In genomic region chr6:113639201-113639600, GRCm38 (mm10) we compare ENCODE assay signal across 12 mouse cellular contexts. TPM values are rescaled to one million over a fixed set of nuclear protein-coding genes. Genes with fewer than 3 reads are reported as not detected.
A peak's percentile ranks its signal among the peaks of the same experiment; 100 is the strongest.
DNase-seq lines count a peak whose midpoint lies in the region; ATAC-seq and TF ChIP-seq lines count a peak whose summit lies in the region.
"Had no signal": no experiment of that assay in that cellular context is flagged by ENCODE, and none has a peak within 500 bp of the region (broad histone marks: within the 10 kb centered on the region; RNA-seq: fewer than 3 reads in every experiment).

No protein-coding gene starts in this region.

- no peak for TF ChIP-seq POLR2A in MEL (IDR thresholded peaks at IDR 0.05; ENCODE audit: control insufficient read depth in 1 of 2, insufficient read depth in 1 of 2, low read depth in 1 of 2, low read length in 2 of 2, poor library complexity in 1 of 2)

- no peak overlapping the region for H3K4me3 ChIP-seq in heart, embryonic 16.5 days (ENCODE audit: low read length)
- no peak overlapping the region for H3K4me3 ChIP-seq in heart, embryonic 10.5 days
- H3K4me3 ChIP-seq in MEL (ENCODE audit: control insufficient read depth in 1 of 2, insufficient read depth in 1 of 2, low read depth in 2 of 2, low read length in 2 of 2) = no peak overlapping the region
- H3K4me3 ChIP-seq in intestine, embryonic 16.5 days (ENCODE audit: low read length) = peak overlapping the region; percentile 63
- peak overlapping the region; percentile 26 to 62; a peak in 3 of 4 replicates for H3K4me3 ChIP-seq in liver, embryonic 14.5 days (ENCODE audit: insufficient read depth in 1 of 2, low read depth in 2 of 2, low read length in 2 of 2)

- no peaks in the 10 kb centered on the region for H3K36me3 ChIP-seq in heart, embryonic 16.5 days (ENCODE audit: control insufficient read depth, insufficient read depth)
- no peaks in the 10 kb centered on the region for H3K36me3 ChIP-seq in heart, embryonic 10.5 days
- H3K36me3 ChIP-seq in MEL (ENCODE audit: control insufficient read depth in 1 of 2, insufficient read depth in 2 of 2, low read length in 2 of 2) = no peaks in the 10 kb centered on the region; a peak in 1 of 4 replicates
- H3K36me3 ChIP-seq in intestine, embryonic 16.5 days (ENCODE audit: control insufficient read depth, insufficient read depth, low read length) = no peaks in the 10 kb centered on the region
- H3K36me3 ChIP-seq in liver, embryonic 14.5 days (replicated peaks; ENCODE audit: control insufficient read depth, insufficient read depth, low read depth) = no peaks in the 10 kb centered on the region

- H3K27ac ChIP-seq in heart, embryonic 16.5 days (ENCODE audit: low read length) = no peak overlapping the region
- no peak overlapping the region for H3K27ac ChIP-seq in heart, embryonic 10.5 days
- no peak overlapping the region for H3K27ac ChIP-seq in MEL (ENCODE audit: control insufficient read depth, low read depth, low read length)
- H3K27ac ChIP-seq in intestine, embryonic 16.5 days (ENCODE audit: low read length) = no peak overlapping the region; the same call in 1 of the 2 replicates
- H3K27ac ChIP-seq in liver, embryonic 14.5 days = peak overlapping the region; percentile 9

- H3K9ac ChIP-seq in heart, embryonic 16.5 days (ENCODE audit: low read length) = no peak overlapping the region
- H3K9ac ChIP-seq in MEL (ENCODE audit: control insufficient read depth, low read depth, low read length, poor library complexity, severe bottlenecking) = no peak overlapping the region
- H3K9ac ChIP-seq in intestine, embryonic 16.5 days (ENCODE audit: low read depth, low read length) = 0 out of 2 replicates have a peak overlapping the region, but pooled peaks have one; percentile 76
- peak overlapping the region; percentile 19; the same call in 1 of the 2 replicates for H3K9ac ChIP-seq in liver, embryonic 14.5 days (replicated peaks)

- TF ChIP-seq EP300 in MEL (IDR thresholded peaks at IDR 0.05; ENCODE audit: low read depth in 1 of 2, low read length in 2 of 2) = no peak
- no peak for TF ChIP-seq EP300 in liver, embryonic 14.5 days (IDR thresholded peaks at IDR 0.05; ENCODE audit: low read depth)

- H3K9me3 ChIP-seq in heart, embryonic 16.5 days (replicated peaks; ENCODE audit: control insufficient read depth, low read length) = no peaks in the 10 kb centered on the region
- no peaks in the 10 kb centered on the region for H3K9me3 ChIP-seq in heart, embryonic 10.5 days
- no peaks in the 10 kb centered on the region for H3K9me3 ChIP-seq in MEL (replicated peaks; ENCODE audit: insufficient read depth, low read length)
- no peaks in the 10 kb centered on the region for H3K9me3 ChIP-seq in intestine, embryonic 16.5 days (ENCODE audit: control insufficient read depth, low read length)
- no peaks in the 10 kb centered on the region for H3K9me3 ChIP-seq in liver, embryonic 14.5 days (ENCODE audit: control insufficient read depth, low read length)
- H3K9me3 ChIP-seq: hindbrain, embryonic 10.5 days had no signal

- no peaks in the 10 kb centered on the region for H3K27me3 ChIP-seq in heart, embryonic 16.5 days (ENCODE audit: control insufficient read depth, insufficient read depth, low read length)
- no peaks in the 10 kb centered on the region for H3K27me3 ChIP-seq in heart, embryonic 10.5 days (ENCODE audit: insufficient read depth, poor library complexity, severe bottlenecking)
- no peaks in the 10 kb centered on the region for H3K27me3 ChIP-seq in MEL (ENCODE audit: control insufficient read depth in 1 of 2, insufficient read depth in 2 of 2, low read length in 2 of 2)
- H3K27me3 ChIP-seq in intestine, embryonic 16.5 days (replicated peaks; ENCODE audit: control insufficient read depth, insufficient read depth, low read length) = no peaks in the 10 kb centered on the region
- no peaks in the 10 kb centered on the region for H3K27me3 ChIP-seq in liver, embryonic 14.5 days (ENCODE audit: control insufficient read depth, insufficient read depth, low read length)

- TF ChIP-seq RAD21 in MEL (IDR thresholded peaks at IDR 0.05; ENCODE audit: low read depth, low read length) = no peak

- no peak for TF ChIP-seq CTCF in MEL (IDR thresholded peaks at IDR 0.05 in 2 of 3, conservative IDR thresholded peaks at IDR 0.05 in 1 of 3; ENCODE audit: control insufficient read depth in 1 of 3, insufficient read depth in 1 of 3, low read depth in 2 of 3, low read length in 3 of 3, poor library complexity in 1 of 3, severe bottlenecking in 1 of 3)
- no peak for TF ChIP-seq CTCF in liver, embryonic 14.5 days (IDR thresholded peaks at IDR 0.05; ENCODE audit: low read depth)

- ATAC-seq in heart, embryonic 16.5 days (replicated peaks; ENCODE audit: extremely low read depth, insufficient read depth, low FRiP score) = no peak
- ATAC-seq in intestine, embryonic 16.5 days = peak; percentile 41; the same call in 1 of the 2 replicates
- ATAC-seq in liver, embryonic 14.5 days (ENCODE audit: insufficient read depth) = no peak
- ATAC-seq in megakaryocyte-erythroid progenitor cell, adult 5-6 weeks (replicated peaks; ENCODE audit: low FRiP score, low TSS enrichment, poor library complexity, severe bottlenecking) = no peak

- 76% methylated on average over 4 of the region's 4 CpGs for WGBS in heart, embryonic 16.5 days
- 82% methylated on average over 4 of the region's 4 CpGs for WGBS in heart, embryonic 10.5 days
- WGBS in intestine, embryonic 16.5 days = 64% methylated on average over 4 of the region's 4 CpGs
- 66% methylated on average over 4 of the region's 4 CpGs for WGBS in liver, embryonic 14.5 days (ENCODE audit: insufficient replicate concordance)

- no peaks in the 10 kb centered on the region for H3K4me1 ChIP-seq in heart, embryonic 16.5 days (ENCODE audit: control insufficient read depth, insufficient read depth, low read length)
- peaks cover 17% of the 10 kb centered on the region; the same call in 1 of the 2 replicates for H3K4me1 ChIP-seq in heart, embryonic 10.5 days
- H3K4me1 ChIP-seq in MEL (ENCODE audit: control insufficient read depth in 1 of 2, insufficient read depth in 2 of 2, low read length in 2 of 2) = peaks cover 0 to 5% of the 10 kb centered on the region in 2 experiments; a peak in 1 of 4 replicates
- H3K4me1 ChIP-seq in intestine, embryonic 16.5 days (ENCODE audit: control insufficient read depth, insufficient read depth, low read length) = no peaks in the 10 kb centered on the region
- peaks cover 6 to 15% of the 10 kb centered on the region in 2 experiments for H3K4me1 ChIP-seq in liver, embryonic 14.5 days (replicated peaks; ENCODE audit: control insufficient read depth in 2 of 2, insufficient read depth in 2 of 2, low read length in 1 of 2)

- no peaks in the 10 kb centered on the region for H3K79me2 ChIP-seq in MEL (ENCODE audit: control insufficient read depth, insufficient read depth, low read length, poor library complexity)

- no peak for DNase-seq in heart, embryonic 10.5 days (ENCODE audit: low spot score)
- peak; percentile 35 for DNase-seq in MEL (ENCODE audit: low read depth, low spot score)
- DNase-seq in liver, embryonic 14.5 days (ENCODE audit: low read depth in 3 of 3, low spot score in 3 of 3) = no peak
- no peak for DNase-seq in adrenal gland, postnatal 14 days
- DNase-seq in urinary bladder, postnatal 14 days (ENCODE audit: low spot score) = no peak
- DNase-seq: thymus, postnatal 25 days had no signal

- peak overlapping the region; percentile 71; the same call in 1 of the 2 replicates for H3K4me2 ChIP-seq in heart, embryonic 16.5 days (ENCODE audit: low read depth, low read length)
- peak overlapping the region; percentile 67 for H3K4me2 ChIP-seq in intestine, embryonic 16.5 days (ENCODE audit: low read depth, low read length)
- peak overlapping the region; percentile 72 for H3K4me2 ChIP-seq in liver, embryonic 14.5 days (ENCODE audit: low read depth)

RNA-seq across cellular contexts. Expression of gene Irak2, which starts 0.9 kb away (rescaled TPM):
- polyA plus RNA-seq in heart, embryonic 16.5 days (2015; fragmentation: Nextera tagmentation; extraction: Ambion mirVana) = 5.0 and 5.5 TPM in 2 replicates
- polyA plus RNA-seq in heart, embryonic 10.5 days (2016; fragmentation: Nextera tagmentation; extraction: Ambion mirVana) = 12.5 TPM in 2 replicates
- total RNA-seq in MEL (2012; rRNA removed) = 5.2 TPM in 2 replicates
- 1 to 10 TPM in 1 of 2 experiments, not detected in 1; 6.8 TPM for polyA plus RNA-seq in MEL (2012; ENCODE audit: insufficient read depth in 1 of 2, insufficient read length in 2 of 2, low read depth in 1 of 2, low replicate concordance in 2 of 2, missing spikeins in 1 of 2)
- polyA plus RNA-seq in intestine, embryonic 16.5 days (2015; fragmentation: Nextera tagmentation; extraction: Ambion mirVana) = 15.4 and 19.8 TPM in 2 replicates
- polyA plus RNA-seq in liver, embryonic 14.5 days (2012; rRNA removed) = 19.1 and 27.0 TPM in 2 replicates
- 4.9 and 7.0 TPM in 2 replicates for polyA plus RNA-seq in liver, embryonic 14.5 days (2014; fragmentation: Nextera tagmentation; extraction: Ambion mirVana)
- 18.6 and 21.6 TPM in 2 replicates for total RNA-seq in megakaryocyte-erythroid progenitor cell, adult 5-6 weeks (2014; fragmentation: Nextera tagmentation)
- 30.4 and 37.3 TPM in 2 replicates for total RNA-seq in megakaryocyte-erythroid progenitor cell, adult 5-6 weeks (2017)
- total RNA-seq in adrenal gland, postnatal 14 days (2021) = 17.4 and 22.9 TPM in 2 replicates

RNA-seq across cellular contexts. Expression of gene Vhl, which starts 15.4 kb away (rescaled TPM):
- 28.8 and 29.4 TPM in 2 replicates for polyA plus RNA-seq in heart, embryonic 16.5 days (2015; fragmentation: Nextera tagmentation; extraction: Ambion mirVana)
- 32.3 and 34.2 TPM in 2 replicates for polyA plus RNA-seq in heart, embryonic 10.5 days (2016; fragmentation: Nextera tagmentation; extraction: Ambion mirVana)
- total RNA-seq in MEL (2012; rRNA removed) = 11.4 and 12.5 TPM in 2 replicates
- 10 to 100 TPM in 1 of 2 experiments, not detected in 1; 12.0 TPM for polyA plus RNA-seq in MEL (2012; ENCODE audit: insufficient read depth in 1 of 2, insufficient read length in 2 of 2, low read depth in 1 of 2, low replicate concordance in 2 of 2, missing spikeins in 1 of 2)
- 27.5 and 30.5 TPM in 2 replicates for polyA plus RNA-seq in intestine, embryonic 16.5 days (2015; fragmentation: Nextera tagmentation; extraction: Ambion mirVana)
- polyA plus RNA-seq in liver, embryonic 14.5 days (2012; rRNA removed) = 3.9 and 5.0 TPM in 2 replicates
- 7.4 and 8.0 TPM in 2 replicates for polyA plus RNA-seq in liver, embryonic 14.5 days (2014; fragmentation: Nextera tagmentation; extraction: Ambion mirVana)
- 12.5 and 15.2 TPM in 2 replicates for total RNA-seq in megakaryocyte-erythroid progenitor cell, adult 5-6 weeks (2014; fragmentation: Nextera tagmentation)
- total RNA-seq in megakaryocyte-erythroid progenitor cell, adult 5-6 weeks (2017) = 7.8 and 8.6 TPM in 2 replicates
- total RNA-seq in adrenal gland, postnatal 14 days (2021) = 26.0 and 27.6 TPM in 2 replicates

RNA-seq across cellular contexts. Expression of gene Brk1, which starts 34.6 kb away (rescaled TPM):
- 164 and 178 TPM in 2 replicates for polyA plus RNA-seq in heart, embryonic 16.5 days (2015; fragmentation: Nextera tagmentation; extraction: Ambion mirVana)
- polyA plus RNA-seq in heart, embryonic 10.5 days (2016; fragmentation: Nextera tagmentation; extraction: Ambion mirVana) = 170 and 197 TPM in 2 replicates
- 134 and 147 TPM in 2 replicates for total RNA-seq in MEL (2012; rRNA removed)
- polyA plus RNA-seq in MEL (2012; ENCODE audit: insufficient read depth in 1 of 2, insufficient read length in 2 of 2, low read depth in 1 of 2, low replicate concordance in 2 of 2, missing spikeins in 1 of 2) = 100 to 1,000 TPM in 1 of 2 experiments, not detected in 1; 161 TPM
- 185 and 199 TPM in 2 replicates for polyA plus RNA-seq in intestine, embryonic 16.5 days (2015; fragmentation: Nextera tagmentation; extraction: Ambion mirVana)
- polyA plus RNA-seq in liver, embryonic 14.5 days (2012; rRNA removed) = 66.6 and 71.1 TPM in 2 replicates
- 86.4 and 88.8 TPM in 2 replicates for polyA plus RNA-seq in liver, embryonic 14.5 days (2014; fragmentation: Nextera tagmentation; extraction: Ambion mirVana)
- total RNA-seq in megakaryocyte-erythroid progenitor cell, adult 5-6 weeks (2014; fragmentation: Nextera tagmentation) = 136 and 142 TPM in 2 replicates
- total RNA-seq in megakaryocyte-erythroid progenitor cell, adult 5-6 weeks (2017) = 68.2 and 68.8 TPM in 2 replicates
- total RNA-seq in adrenal gland, postnatal 14 days (2021) = 147 and 162 TPM in 2 replicates

RNA-seq across cellular contexts. Expression of gene Fancd2os, which starts 38.7 kb away (rescaled TPM):
- 0.30 TPM in 1 of 2 replicates, not detected in the other for polyA plus RNA-seq in heart, embryonic 16.5 days (2015; fragmentation: Nextera tagmentation; extraction: Ambion mirVana)
- polyA plus RNA-seq in heart, embryonic 10.5 days (2016; fragmentation: Nextera tagmentation; extraction: Ambion mirVana) = 0.16 and 0.38 TPM in 2 replicates
- 0.12 and 0.13 TPM in 2 replicates for total RNA-seq in MEL (2012; rRNA removed)
- under 1 TPM in 1 of 2 experiments, not detected in 1; 0.22 TPM for polyA plus RNA-seq in MEL (2012; ENCODE audit: insufficient read depth in 1 of 2, insufficient read length in 2 of 2, low read depth in 1 of 2, low replicate concordance in 2 of 2, missing spikeins in 1 of 2)
- polyA plus RNA-seq in intestine, embryonic 16.5 days (2015; fragmentation: Nextera tagmentation; extraction: Ambion mirVana) = 0.20 TPM in 1 of 2 replicates, not detected in the other
- 0.03 and 0.04 TPM in 2 replicates for polyA plus RNA-seq in liver, embryonic 14.5 days (2012; rRNA removed)
- polyA plus RNA-seq in liver, embryonic 14.5 days (2014; fragmentation: Nextera tagmentation; extraction: Ambion mirVana) = 0.14 TPM in 1 of 2 replicates, not detected in the other
- 0.37 TPM in 1 of 2 replicates, not detected in the other for total RNA-seq in megakaryocyte-erythroid progenitor cell, adult 5-6 weeks (2014; fragmentation: Nextera tagmentation)
- total RNA-seq in megakaryocyte-erythroid progenitor cell, adult 5-6 weeks (2017) = not detected in 2 replicates
- total RNA-seq in adrenal gland, postnatal 14 days (2021) = not detected in 2 replicates
- total RNA-seq: gastrocnemius, adult 18-20 months; megakaryocyte progenitor cell, adult 5-6 weeks had no signal

RNA-seq across cellular contexts. Expression of gene Tatdn2, which starts 57.6 kb away (rescaled TPM):
- 0.49 and 0.74 TPM in 2 replicates for polyA plus RNA-seq in heart, embryonic 16.5 days (2015; fragmentation: Nextera tagmentation; extraction: Ambion mirVana)
- polyA plus RNA-seq in heart, embryonic 10.5 days (2016; fragmentation: Nextera tagmentation; extraction: Ambion mirVana) = 0.70 and 0.84 TPM in 2 replicates
- 111 and 136 TPM in 2 replicates for total RNA-seq in MEL (2012; rRNA removed)
- polyA plus RNA-seq in MEL (2012; ENCODE audit: insufficient read depth in 1 of 2, insufficient read length in 2 of 2, low read depth in 1 of 2, low replicate concordance in 2 of 2, missing spikeins in 1 of 2) = 100 to 1,000 TPM; 102 to 121 TPM
- polyA plus RNA-seq in intestine, embryonic 16.5 days (2015; fragmentation: Nextera tagmentation; extraction: Ambion mirVana) = 0.60 and 0.65 TPM in 2 replicates
- polyA plus RNA-seq in liver, embryonic 14.5 days (2012; rRNA removed) = 10.6 and 15.4 TPM in 2 replicates
- polyA plus RNA-seq in liver, embryonic 14.5 days (2014; fragmentation: Nextera tagmentation; extraction: Ambion mirVana) = 1.0 and 1.3 TPM in 2 replicates
- 48.5 and 69.9 TPM in 2 replicates for total RNA-seq in megakaryocyte-erythroid progenitor cell, adult 5-6 weeks (2014; fragmentation: Nextera tagmentation)
- 152 and 155 TPM in 2 replicates for total RNA-seq in megakaryocyte-erythroid progenitor cell, adult 5-6 weeks (2017)
- 45.6 and 59.6 TPM in 2 replicates for total RNA-seq in adrenal gland, postnatal 14 days (2021)

Comparison
In these comparisons a context has a peak if more than half of its experiments do, and no peak if none do; other contexts are left out.
1. H3K4me3 ChIP-seq: peak in intestine, embryonic 16.5 days (single experiment) and liver, embryonic 14.5 days (2 of 2); none in heart, embryonic 16.5 days (single experiment), heart, embryonic 10.5 days (single experiment) and MEL (0 of 2).
2. H3K9ac ChIP-seq: peak in intestine, embryonic 16.5 days (single experiment) and liver, embryonic 14.5 days (single experiment); none in heart, embryonic 16.5 days (single experiment) and MEL (single experiment).
3. Peak in every context shown above with its lines, with median percentiles within 50 percentile points of each other: H3K4me2 ChIP-seq.